ENCODE assay signal across 8 mouse cellular contexts in the genomic region with DNA sequence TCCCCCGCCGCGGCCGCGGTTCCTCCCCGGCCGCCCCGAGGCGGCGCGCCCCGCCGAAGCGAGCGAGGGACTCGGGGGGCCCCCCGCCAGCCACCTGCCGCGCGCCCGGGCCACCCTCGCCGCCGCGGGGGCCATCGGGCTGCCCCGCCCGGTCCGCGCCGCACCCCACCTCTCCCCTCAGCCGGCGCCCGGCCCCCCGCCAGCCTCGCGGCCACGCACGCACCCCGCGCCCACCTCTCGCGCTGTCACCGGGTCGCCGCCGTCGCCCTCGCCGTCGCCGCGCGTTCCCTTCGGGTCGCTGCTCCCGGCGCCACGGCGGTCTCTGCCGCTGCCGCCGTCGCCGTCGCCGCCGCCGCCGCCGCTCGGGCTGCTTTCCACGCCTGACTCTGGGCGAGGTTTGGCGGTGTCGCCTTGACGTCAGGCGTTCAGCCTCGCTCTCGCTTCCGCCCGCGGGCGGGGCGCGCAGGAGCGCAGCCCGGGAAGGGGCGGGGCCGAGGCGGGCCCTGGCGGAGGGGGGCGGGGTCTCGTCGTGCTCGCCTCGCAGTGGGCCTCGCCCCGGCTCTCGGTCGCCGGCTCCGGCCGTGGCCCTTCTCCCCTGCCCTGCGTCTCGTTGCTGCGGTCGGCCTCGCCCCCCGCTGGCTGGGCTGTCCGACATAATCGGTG. TPM values are rescaled to one million over a fixed set of nuclear protein-coding genes. Genes with fewer than 3 reads are reported as not detected.
DNase-seq lines count a peak whose midpoint lies in the region; ATAC-seq and TF ChIP-seq lines count a peak whose summit lies in the region.

A gene (minus strand): TSS at position 439 of the 663 bp plus-strand sequence.

- no CpG with 5 or more reads among the region's 112 CpGs for WGBS in embryonic facial prominence, embryonic 14.5 days
- 1% methylated on average over 14 of the region's 112 CpGs for WGBS in limb, embryonic 14.5 days
- under 1% methylated on average over 78 of the region's 112 CpGs for WGBS in midbrain, postnatal 0 days

- peak within 1 kb of the TSS; percentile 73 for H3K4me3 ChIP-seq in embryonic facial prominence, embryonic 14.5 days (ENCODE audit: low read depth, low read length)
- peak within 1 kb of the TSS; percentile 89 for H3K4me3 ChIP-seq in limb, embryonic 14.5 days (replicated peaks; ENCODE audit: low read length)
- peak within 1 kb of the TSS; percentile 79 for H3K4me3 ChIP-seq in midbrain, postnatal 0 days (ENCODE audit: low read depth, low read length)

- DNase-seq in 3T3-L1 (ENCODE audit: low read depth, low spot score): peak; percentile 84
- DNase-seq in adrenal gland, postnatal 4 days (ENCODE audit: low spot score in 2 of 2): peak; percentile 94 to 97
- peak; percentile 97 for DNase-seq in embryonic facial prominence, embryonic 14.5 days (ENCODE audit: low spot score)
- DNase-seq in heart, adult 8-10 months (ENCODE audit: low spot score): peak; percentile 94
- DNase-seq in kidney, adult 9 months: peak; percentile 95
- DNase-seq in limb, embryonic 14.5 days (ENCODE audit: low spot score): peak; percentile 92
- peak; percentile 96 for DNase-seq in midbrain, postnatal 0 days (ENCODE audit: low spot score)
- peak; percentile 96 to 97 for DNase-seq in spleen, postnatal 14 days (ENCODE audit: low spot score in 2 of 2)

- peak; percentile 96 for TF ChIP-seq POLR2A in limb, embryonic 14.5 days (IDR thresholded peaks at IDR 0.05; ENCODE audit: borderline replicate concordance, extremely low read depth, insufficient read depth, insufficient read length)

- H3K9me3 ChIP-seq in embryonic facial prominence, embryonic 14.5 days (ENCODE audit: control insufficient read depth, low read length): no peaks in the 10 kb centered on the region
- H3K9me3 ChIP-seq in limb, embryonic 14.5 days (ENCODE audit: control insufficient read depth, low read length): no peaks in the 10 kb centered on the region
- no peaks in the 10 kb centered on the region for H3K9me3 ChIP-seq in midbrain, postnatal 0 days (ENCODE audit: low read length)

- ATAC-seq in embryonic facial prominence, embryonic 14.5 days (ENCODE audit: low read depth): peak; percentile 94
- ATAC-seq in limb, embryonic 14.5 days (ENCODE audit: low FRiP score, low read depth): peak; percentile 94
- peak; percentile 95 for ATAC-seq in midbrain, postnatal 0 days (ENCODE audit: low FRiP score)

- H3K4me1 ChIP-seq in embryonic facial prominence, embryonic 14.5 days (ENCODE audit: control insufficient read depth, insufficient read depth, low read length): peaks cover 17% of the 10 kb centered on the region
- H3K4me1 ChIP-seq in limb, embryonic 14.5 days (ENCODE audit: control insufficient read depth, insufficient read depth, low read length): peaks cover 20% of the 10 kb centered on the region
- H3K4me1 ChIP-seq in midbrain, postnatal 0 days (ENCODE audit: insufficient read depth, low read length): peaks cover 4% of the 10 kb centered on the region; the same call in 1 of the 2 replicates

- no peaks in the 10 kb centered on the region for H3K27me3 ChIP-seq in embryonic facial prominence, embryonic 14.5 days (replicated peaks; ENCODE audit: control insufficient read depth, insufficient read depth, low read length)
- no peaks in the 10 kb centered on the region for H3K27me3 ChIP-seq in limb, embryonic 14.5 days (ENCODE audit: control insufficient read depth, insufficient read depth, low read length)
- no peaks in the 10 kb centered on the region for H3K27me3 ChIP-seq in midbrain, postnatal 0 days (ENCODE audit: insufficient read depth, low read length)

- H3K4me2 ChIP-seq in embryonic facial prominence, embryonic 14.5 days (ENCODE audit: low read depth, low read length): peak within 1 kb of the TSS; percentile 74
- H3K4me2 ChIP-seq in limb, embryonic 14.5 days (replicated peaks; ENCODE audit: low read depth, low read length, severe bottlenecking): peak within 1 kb of the TSS; percentile 66
- H3K4me2 ChIP-seq in midbrain, postnatal 0 days (ENCODE audit: low read depth, low read length, poor library complexity, severe bottlenecking): peak within 1 kb of the TSS; percentile 73

- no peaks in the 10 kb centered on the region for H3K36me3 ChIP-seq in embryonic facial prominence, embryonic 14.5 days (ENCODE audit: control insufficient read depth, insufficient read depth, low read length)
- H3K36me3 ChIP-seq in limb, embryonic 14.5 days (ENCODE audit: control insufficient read depth, insufficient read depth, low read length): no peaks in the 10 kb centered on the region
- H3K36me3 ChIP-seq in midbrain, postnatal 0 days (ENCODE audit: insufficient read depth, low read length): no peaks in the 10 kb centered on the region

- peak within 1 kb of the TSS; percentile 95 for H3K9ac ChIP-seq in embryonic facial prominence, embryonic 14.5 days (ENCODE audit: low read depth, low read length)
- H3K9ac ChIP-seq in limb, embryonic 14.5 days (ENCODE audit: low read depth, low read length, severe bottlenecking): peak within 1 kb of the TSS; percentile 96
- peak within 1 kb of the TSS; percentile 86 for H3K9ac ChIP-seq in midbrain, postnatal 0 days (replicated peaks; ENCODE audit: low read length, poor library complexity, severe bottlenecking)

- TF ChIP-seq CTCF in midbrain, postnatal 0 days (IDR thresholded peaks at IDR 0.05): no peak

- H3K27ac ChIP-seq in embryonic facial prominence, embryonic 14.5 days (replicated peaks; ENCODE audit: low read depth, low read length): peak within 1 kb of the TSS; percentile 99
- peak within 1 kb of the TSS; percentile 93 for H3K27ac ChIP-seq in limb, embryonic 14.5 days (replicated peaks; ENCODE audit: low read depth, low read length)
- H3K27ac ChIP-seq in midbrain, postnatal 0 days (ENCODE audit: low read depth, low read length): peak within 1 kb of the TSS; percentile 98

RNA-seq across cellular contexts. Expression of the gene that starts here (rescaled TPM):
- total RNA-seq in adrenal gland, postnatal 4 days (2021): 100 to 1,000 TPM; 143 to 149 TPM
- 202 and 204 TPM in 2 replicates for polyA plus RNA-seq in embryonic facial prominence, embryonic 14.5 days (2014; fragmentation: Nextera tagmentation; extraction: Ambion mirVana)
- total RNA-seq in heart, adult 8-10 months (2022): 10 to 100 TPM; 38.8 to 47.5 (median 44.8) TPM
- polyA plus RNA-seq in limb, embryonic 14.5 days (2012; rRNA removed): 86.1 and 94.9 TPM in 2 replicates
- 190 and 194 TPM in 2 replicates for polyA plus RNA-seq in limb, embryonic 14.5 days (2014; fragmentation: Nextera tagmentation; extraction: Ambion mirVana)
- total RNA-seq in midbrain, postnatal 0 days (2014; rRNA removed): 66.0 and 78.7 TPM in 2 replicates
- 140 and 145 TPM in 2 replicates for polyA plus RNA-seq in midbrain, postnatal 0 days (2015; fragmentation: Nextera tagmentation; extraction: Ambion mirVana)

Comparison
In these comparisons a context has a peak if more than half of its experiments do, and no peak if none do; other contexts are left out.
1. Peak in every context shown above with its lines: DNase-seq, ATAC-seq, H3K4me3 ChIP-seq and H3K27ac ChIP-seq.